Mouse (Mus musculus) lung, postnatal 10 days (tissue): ENCODE measurements around the gene Phf11c.
"Not testable (repeated sequence)": the region's sequence is repeated elsewhere in the genome, so short reads cannot be mapped to it uniquely, and the experiment has no call there.

Experiments used
- DNase-seq: peaks from one replicate; pipeline ENCODE4 v3.0.0; 2021

Phf11c gene

GRCm38 (mm10) chr14:59395281-59395680, at the start of gene Phf11c:
Gene Phf11c (minus strand): TSS chr14:59395381.
- DNase-seq, result no peak

GRCm38 (mm10) chr14:59441472-59441805, 46.3 kb upstream of the Phf11c start:
- no peak for DNase-seq

- peak; percentile 96 for DNase-seq
Observed at GRCm38 (mm10) chr14:59440558-59441471, 45.6 kb upstream of the Phf11c start, which contains the start of the genes Setdb2 and Cab39l. Gene Setdb2 (minus strand): TSS chr14:59440884. Gene Cab39l (plus strand): TSS chr14:59440972.

DNA sequence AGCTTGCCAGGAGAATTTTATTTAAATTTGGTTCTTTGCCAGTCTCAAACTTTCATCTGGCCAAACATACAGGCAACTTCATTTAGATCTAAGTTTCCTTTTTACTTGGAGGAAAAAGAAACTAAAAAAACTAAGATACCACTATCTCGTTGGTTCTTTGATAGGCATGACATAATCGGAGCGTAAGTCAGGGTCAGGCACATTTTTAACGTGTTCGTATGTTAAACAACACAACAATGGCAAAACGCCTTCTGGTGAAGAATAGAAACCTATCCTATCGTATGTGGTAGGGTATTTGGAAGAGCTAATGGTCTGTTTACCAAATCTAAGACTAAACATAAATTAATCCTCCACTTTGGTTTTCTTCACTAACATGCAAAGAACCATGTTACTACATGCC, 44.9 kb upstream of the Phf11c start:
- no peak for DNase-seq

DNA sequence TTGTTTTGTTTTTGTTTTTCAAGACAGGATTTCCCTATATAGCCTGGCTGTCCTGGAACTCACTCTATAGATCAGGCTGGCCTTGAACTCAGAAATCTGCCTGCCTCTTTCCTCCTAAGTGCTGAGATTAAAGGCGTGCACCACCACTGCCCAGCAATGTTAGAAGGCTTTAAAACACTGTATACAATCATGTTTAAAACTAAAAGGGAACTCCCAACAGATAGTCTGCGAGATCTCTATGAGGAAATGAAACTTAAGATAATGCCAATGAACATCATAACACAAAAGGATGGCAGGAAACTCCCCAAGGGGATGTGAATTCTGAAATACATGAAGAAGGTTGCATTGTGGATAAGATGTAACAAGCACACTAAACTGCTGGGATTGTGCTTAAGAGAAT, 43.3 kb upstream of the Phf11c start:
- no peak for DNase-seq

DNA sequence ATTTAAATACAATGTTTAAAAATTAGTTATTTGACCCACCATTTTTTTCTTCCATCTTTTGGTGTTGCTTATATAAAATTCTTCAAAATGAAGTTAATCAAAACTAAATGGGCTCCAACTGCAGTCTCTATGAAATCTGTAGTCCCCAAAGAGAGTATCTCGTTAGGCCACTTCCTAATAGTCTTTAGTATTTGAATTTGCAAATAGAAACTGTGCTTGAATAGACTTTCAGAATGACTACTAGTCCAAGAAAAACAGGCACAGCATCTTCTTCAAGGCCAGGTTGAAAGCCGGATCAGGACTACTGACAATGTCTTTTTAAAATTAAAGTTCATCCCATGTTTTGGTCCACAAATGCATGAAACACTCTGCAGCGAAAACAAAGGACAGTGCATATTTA, 42.2 kb upstream of the Phf11c start:
- no peak for DNase-seq

DNA sequence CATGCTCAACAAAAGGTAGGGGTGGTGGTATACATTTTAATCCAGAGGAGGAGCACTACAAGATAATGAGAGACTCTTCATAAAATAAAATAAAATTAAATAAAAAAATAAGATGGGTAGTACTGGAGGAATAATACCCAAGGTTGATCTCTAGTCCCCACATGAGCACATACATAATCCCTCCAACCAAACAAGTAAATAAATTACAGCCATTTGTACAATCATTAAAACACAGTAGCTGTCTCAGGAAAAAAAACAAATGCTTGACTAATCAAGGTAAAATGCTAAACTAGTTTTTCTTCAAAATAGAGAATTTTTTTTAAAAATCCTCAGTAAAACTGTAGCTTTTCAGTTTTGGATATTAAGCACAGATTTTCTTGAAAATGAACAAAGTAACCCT, 40.0 kb upstream of the Phf11c start:
- DNase-seq, result no peak

DNA sequence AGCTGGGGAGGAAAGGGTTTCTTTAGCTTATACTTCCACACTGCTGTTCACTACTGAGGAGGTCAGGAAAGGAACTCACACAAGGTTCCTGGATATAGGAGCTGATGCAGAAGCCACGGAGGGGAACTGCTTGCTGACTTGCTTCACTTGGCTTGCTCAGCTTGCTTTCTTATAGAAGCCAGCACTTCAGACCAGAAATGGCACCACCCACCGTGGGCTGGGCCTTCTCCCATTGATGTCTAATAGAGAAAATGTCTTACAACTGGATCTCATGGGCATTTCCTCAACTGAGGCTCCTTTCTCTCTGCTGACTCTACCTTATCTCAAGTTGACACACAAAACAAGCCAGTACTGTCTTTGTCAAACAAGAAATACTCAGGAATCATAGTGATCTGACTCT, 38.7 kb upstream of the Phf11c start:
- no peak for DNase-seq

DNA sequence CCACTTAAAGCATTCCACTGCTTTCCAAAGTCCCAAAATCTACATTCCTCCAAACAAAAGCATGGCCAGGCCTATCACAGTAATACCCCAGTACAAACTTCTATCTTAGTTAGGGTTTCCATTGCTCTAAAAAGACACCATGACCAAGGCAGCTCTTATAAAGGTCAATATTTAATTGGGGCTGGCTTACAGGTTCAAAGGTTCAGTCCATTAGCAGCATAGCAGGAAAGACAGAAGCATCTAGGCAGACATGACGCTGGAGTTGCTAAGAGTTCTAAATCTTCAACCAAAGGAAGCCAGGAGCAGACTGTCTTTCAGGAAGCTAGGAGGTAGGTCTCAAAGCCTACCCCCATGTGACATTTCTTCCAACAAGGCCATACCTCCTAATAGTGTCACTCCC, 35.4 kb upstream of the Phf11c start:
- DNase-seq, result no peak

- DNase-seq, result no peak
Observed at GRCm38 (mm10) chr14:59422912-59423663, 27.9 kb upstream of the Phf11c start.

DNA sequence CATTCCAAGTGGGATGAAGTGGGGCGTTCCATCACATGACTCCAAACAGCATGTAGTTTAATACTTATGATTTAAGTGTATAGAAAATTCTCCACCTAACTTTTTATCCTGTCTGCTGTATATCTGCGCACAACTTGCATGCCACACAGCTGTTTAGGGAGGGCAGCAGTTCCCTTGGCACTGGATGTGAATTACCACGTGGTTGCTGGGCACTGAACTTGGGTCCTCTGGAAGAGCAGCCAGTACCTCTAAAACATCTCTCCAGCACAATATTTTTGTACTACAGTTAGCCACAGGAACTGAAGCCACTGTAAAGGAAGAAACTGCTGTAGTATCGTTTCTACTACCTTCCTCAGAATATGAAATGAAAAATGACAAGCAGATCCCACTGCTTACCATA, 23.0 kb upstream of the Phf11c start:
- DNase-seq, result no peak

- not testable (repeated sequence) for DNase-seq
Observed at GRCm38 (mm10) chr14:59414979-59415378, 19.8 kb upstream of the Phf11c start.

- DNase-seq, result peak; percentile 3
Observed at GRCm38 (mm10) chr14:59396999-59397398, 1.8 kb upstream of the Phf11c start.

GRCm38 (mm10) chr14:59390181-59390580, 5.0 kb downstream of the Phf11c start:
- peak; percentile 41 for DNase-seq

- DNase-seq, result no peak
Observed at GRCm38 (mm10) chr14:59389532-59389931, 5.6 kb downstream of the Phf11c start.

DNA sequence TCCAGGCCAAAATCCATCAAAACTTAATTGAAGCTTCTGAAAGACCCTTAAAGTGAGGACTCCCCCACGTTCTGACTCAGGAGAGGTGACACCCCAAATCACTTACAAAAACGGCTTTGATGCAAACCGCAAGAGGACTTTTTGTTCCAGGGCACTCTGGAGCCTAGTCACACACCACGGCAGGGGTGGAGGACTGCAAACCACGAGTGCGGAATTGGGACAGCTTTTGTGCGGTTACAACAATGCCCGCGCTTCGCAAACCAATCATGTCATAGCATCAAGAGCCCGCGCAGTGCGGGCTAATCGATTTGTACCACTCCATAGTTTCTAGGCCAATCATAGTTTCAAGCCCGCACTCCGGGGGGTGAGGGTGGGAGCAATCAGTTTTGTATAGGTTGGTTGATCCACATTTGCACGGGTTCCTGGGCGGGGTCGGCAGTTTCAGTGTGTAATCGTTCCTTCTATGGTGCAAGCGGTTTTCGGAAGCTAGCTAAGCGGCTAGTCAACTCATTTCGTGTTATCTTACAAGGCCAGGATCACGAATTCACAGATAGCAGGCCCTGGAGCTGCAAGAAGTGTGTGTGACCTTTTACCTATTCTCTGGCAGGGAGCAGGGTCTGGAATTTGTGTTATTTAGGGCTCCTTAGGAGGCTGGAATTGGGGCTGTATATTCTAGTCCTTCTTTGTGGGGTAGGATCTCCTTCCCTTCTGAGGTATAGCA, 24.7 kb downstream of the Phf11c start:
- DNase-seq, result no peak

DNA sequence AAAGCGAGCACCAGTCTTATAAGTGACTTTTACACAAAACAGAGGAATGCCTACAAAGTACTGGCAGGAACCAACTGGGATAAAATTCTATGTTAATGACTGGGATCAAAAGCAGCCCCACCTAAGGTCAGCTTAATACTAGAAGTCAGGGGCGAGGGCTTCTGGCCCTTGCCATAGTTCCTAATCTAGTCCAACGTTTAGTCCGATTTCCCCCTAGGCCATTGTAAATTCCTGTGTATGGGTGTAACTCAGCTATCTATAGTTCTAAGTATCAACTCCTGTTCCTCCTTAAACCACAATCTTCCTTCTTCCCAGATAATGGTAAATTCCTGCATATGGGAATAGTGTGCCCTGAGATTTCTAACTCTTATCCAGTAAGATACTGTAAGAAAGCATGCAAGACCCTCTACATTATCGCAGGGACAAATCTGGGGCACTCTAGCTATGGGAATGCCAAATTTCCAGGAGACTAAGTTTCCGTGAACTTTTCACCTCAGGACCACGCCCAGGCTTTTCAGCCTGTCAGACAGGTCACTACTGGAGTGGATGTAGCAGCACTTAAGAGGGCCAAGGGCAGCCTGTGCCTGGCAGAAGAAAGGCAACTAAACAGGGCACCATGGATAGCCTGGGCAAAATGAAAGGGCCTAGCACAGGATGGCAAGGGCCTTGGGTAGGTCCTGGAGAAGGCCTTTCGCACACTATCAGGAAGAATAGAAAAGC, 28.6 kb downstream of the Phf11c start:
- peak; percentile 4 for DNase-seq

DNA sequence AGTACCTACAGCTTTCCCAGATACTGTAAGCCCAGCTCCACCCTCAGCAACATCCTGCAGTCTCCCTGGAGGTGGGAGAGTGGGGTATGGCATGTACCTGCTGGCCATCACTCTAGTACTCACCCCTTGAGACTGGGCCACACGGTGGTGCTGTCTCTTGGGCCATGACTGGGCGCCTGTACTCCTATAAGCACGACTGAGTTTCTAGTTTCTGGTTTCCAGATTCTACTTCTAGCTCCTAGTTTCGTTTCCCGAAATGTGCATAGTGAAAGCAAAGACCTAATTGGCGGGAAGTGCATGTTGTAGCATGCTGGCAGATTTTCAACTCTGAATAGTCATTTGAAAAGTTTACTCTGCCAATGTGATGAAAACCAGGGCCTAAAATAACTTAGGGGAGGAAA, 29.9 kb downstream of the Phf11c start, which contains the start of gene Phf11d:
Gene Phf11d, minus strand, starts transcription at position 227 of the 401 bp plus-strand sequence.
- DNase-seq, result peak; percentile 72

DNA sequence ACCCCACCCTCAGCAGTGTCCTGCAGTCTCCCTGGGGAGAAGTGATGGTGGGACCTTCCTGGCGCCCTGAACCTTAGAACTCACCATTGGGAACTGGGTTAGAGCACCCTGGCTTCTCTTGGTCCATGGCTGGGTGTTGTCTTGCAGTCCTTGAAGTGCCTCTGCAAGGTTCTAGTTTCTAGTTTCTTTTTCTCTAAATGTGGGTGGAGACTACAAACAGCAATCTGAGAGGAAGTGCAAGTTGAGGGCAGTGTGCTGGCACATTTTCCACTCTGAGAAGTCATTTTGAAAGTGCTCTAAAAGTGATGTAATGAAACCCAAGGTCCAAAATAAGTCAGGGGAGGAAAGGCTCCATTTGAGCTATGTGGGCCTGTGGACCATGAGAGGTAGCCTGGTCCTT, 54.0 kb downstream of the Phf11c start, which contains the start of gene Phf11b:
Gene Phf11b, minus strand, starts transcription at position 163 of the 400 bp plus-strand sequence.
- DNase-seq, result peak; percentile 13

GRCm38 (mm10) chr14:59339541-59339940, 55.6 kb downstream of the Phf11c start:
- DNase-seq, result no peak

DNA sequence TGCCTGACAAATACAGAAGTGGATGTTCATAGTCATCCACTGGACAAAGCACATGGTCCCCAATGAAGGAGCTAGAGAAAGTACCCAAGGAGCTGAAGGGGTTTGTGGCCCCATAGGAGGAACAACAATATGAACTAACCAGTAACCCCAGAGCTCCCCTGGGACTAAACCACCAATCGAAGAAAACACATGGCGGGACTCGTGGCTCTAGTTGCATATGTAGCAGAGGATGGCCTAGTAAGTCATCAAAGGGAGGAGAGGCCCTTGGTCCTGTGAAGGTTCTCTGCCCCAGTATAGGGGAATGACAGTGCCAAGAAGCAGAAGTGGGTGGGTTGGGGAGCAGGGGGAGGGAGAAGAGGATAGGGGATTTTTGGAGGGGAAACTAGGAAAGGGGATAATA, 59.1 kb downstream of the Phf11c start:
- not testable (repeated sequence) for DNase-seq
